ENCODE assay signal across 1 mouse cellular context in genomic region chr5:125407910-125408575, GRCm38 (mm10).
A peak's percentile ranks its signal among the peaks of the same experiment; 100 is the strongest.
TF ChIP-seq lines count a peak whose summit lies in the region.

No protein-coding gene starts in this region.

TF ChIP-seq in MEL, 35 proteins besides CTCF, POLR2A, EP300 and RAD21 (continued from another document):
- TF ChIP-seq MAX (IDR thresholded peaks at IDR 0.05; ENCODE audit: low read length): peak; percentile 46; the same call in 1 of the 2 replicates
- no peak for TF ChIP-seq MYB (IDR thresholded peaks at IDR 0.05; ENCODE audit: low read depth, low read length)
- TF ChIP-seq MXI1 (IDR thresholded peaks at IDR 0.05; ENCODE audit: low read depth, low read length): peak; percentile 83
